Mouse (Mus musculus): Measurements from ENCODE around the gene Gm6588. TPM values are rescaled to one million over a fixed set of nuclear protein-coding genes. Genes with fewer than 3 reads are reported as not detected.
"Not testable (repeated sequence)": the region's sequence is repeated elsewhere in the genome, so short reads cannot be mapped to it uniquely, and the experiment has no call there.

The Gm6588 gene
- polyA plus RNA-seq (2014; fragmentation: Nextera tagmentation; extraction: Ambion mirVana): not detected in 2 replicates

DNA sequence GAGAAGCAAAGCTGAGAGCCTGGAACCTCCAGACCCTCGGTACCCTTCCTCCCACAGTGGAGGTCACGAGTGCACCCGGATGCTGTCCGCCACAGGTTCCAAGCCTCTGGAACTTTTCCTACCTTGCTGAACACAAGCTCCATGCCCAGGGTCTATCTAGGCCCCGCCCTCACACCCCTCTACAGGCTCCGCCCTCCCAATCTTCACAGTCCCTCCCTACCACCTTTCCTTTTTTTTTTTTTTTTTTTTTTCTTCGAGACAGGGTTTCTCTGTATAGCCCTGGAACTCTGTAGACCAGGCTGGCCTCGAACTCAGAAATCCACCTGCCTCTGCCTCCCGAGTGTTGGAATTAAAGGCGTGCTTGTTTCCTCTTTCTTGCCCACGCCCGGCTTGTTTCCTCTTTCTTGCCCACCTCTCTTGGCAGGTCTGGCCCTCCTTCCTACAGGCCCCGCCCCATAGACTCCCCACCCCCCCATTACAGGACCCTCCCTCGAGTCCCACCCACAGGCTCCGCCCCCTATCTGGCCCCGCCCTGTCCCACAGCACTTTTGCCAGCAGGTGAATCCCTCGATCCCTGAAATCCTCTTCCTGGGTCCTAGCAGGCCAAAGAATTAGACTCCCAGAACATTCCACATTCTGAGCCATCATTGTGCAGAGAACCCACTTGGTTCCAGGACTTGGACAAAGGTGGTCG, at the start of gene Gm6588:
Gene Gm6588, plus strand, starts transcription at position 680 of the 694 bp plus-strand sequence.
- no peaks in the 10 kb centered on the region for H3K27me3 ChIP-seq (ENCODE audit: insufficient read depth, low read length)
- WGBS: 66% methylated on average over 18 of the region's 18 CpGs

DNA sequence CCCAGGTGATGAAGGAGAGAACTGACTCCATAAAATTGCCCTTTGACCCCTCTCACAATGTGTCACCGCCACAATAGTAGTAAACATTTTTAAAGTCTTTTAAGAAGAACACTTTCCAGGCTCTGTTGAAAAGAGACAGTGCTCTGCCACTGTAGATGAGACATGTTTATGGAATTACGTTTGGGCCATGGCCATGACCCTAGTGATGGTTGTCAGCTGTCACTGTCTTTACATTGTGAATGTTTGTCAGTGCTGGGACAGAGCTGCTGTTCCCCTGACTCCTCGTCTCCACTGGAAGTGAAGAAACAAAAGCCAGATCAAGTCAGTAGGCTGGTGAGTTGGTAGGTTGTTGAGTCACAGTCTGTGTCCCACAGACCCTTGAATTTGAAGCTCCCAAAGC, 46.8 kb upstream of the Gm6588 start:
- H3K9me3 ChIP-seq (ENCODE audit: low read depth, low read length): no peaks in the 10 kb centered on the region
- H3K36me3 ChIP-seq (ENCODE audit: insufficient read depth): no peaks in the 10 kb centered on the region
- TF ChIP-seq CTCF (IDR thresholded peaks at IDR 0.05; ENCODE audit: low read depth): no peak
- H3K4me3 ChIP-seq (ENCODE audit: low read depth, low read length): no peak overlapping the region
- H3K27me3 ChIP-seq (ENCODE audit: insufficient read depth, low read length): no peaks in the 10 kb centered on the region
- H3K4me2 ChIP-seq: no peak overlapping the region
- ATAC-seq (ENCODE audit: insufficient read depth): 0 out of 2 replicates have a peak, but pooled peaks have one; percentile 17
- 31% methylated on average over 3 of the region's 3 CpGs for WGBS
- no peak overlapping the region for H3K9ac ChIP-seq
- DNase-seq: peak; percentile 64
- H3K27ac ChIP-seq (ENCODE audit: low read depth): no peak overlapping the region
- H3K4me1 ChIP-seq (ENCODE audit: insufficient read depth): 0 out of 2 replicates have a peak, but pooled peaks cover 3% of the 10 kb centered on the region

More for the DNA sequence above, at the start of gene Gm6588:
- DNase-seq (no peak), ATAC-seq (ENCODE audit: insufficient read depth) (no peak)
- TF ChIP-seq CTCF (IDR thresholded peaks at IDR 0.05; ENCODE audit: low read depth): no peak
- H3K4me2 ChIP-seq: no peak within 1 kb of the TSS
- H3K4me1 ChIP-seq (ENCODE audit: insufficient read depth): no peaks in the 10 kb centered on the region
- H3K9ac ChIP-seq: no peak within 1 kb of the TSS
- no peak within 1 kb of the TSS for H3K4me3 ChIP-seq (ENCODE audit: low read depth, low read length)
- H3K27ac ChIP-seq (ENCODE audit: low read depth): no peak within 1 kb of the TSS
- no peaks in the 10 kb centered on the region for H3K9me3 ChIP-seq (ENCODE audit: low read depth, low read length)
- no peaks in the 10 kb centered on the region for H3K36me3 ChIP-seq (ENCODE audit: insufficient read depth)

DNA sequence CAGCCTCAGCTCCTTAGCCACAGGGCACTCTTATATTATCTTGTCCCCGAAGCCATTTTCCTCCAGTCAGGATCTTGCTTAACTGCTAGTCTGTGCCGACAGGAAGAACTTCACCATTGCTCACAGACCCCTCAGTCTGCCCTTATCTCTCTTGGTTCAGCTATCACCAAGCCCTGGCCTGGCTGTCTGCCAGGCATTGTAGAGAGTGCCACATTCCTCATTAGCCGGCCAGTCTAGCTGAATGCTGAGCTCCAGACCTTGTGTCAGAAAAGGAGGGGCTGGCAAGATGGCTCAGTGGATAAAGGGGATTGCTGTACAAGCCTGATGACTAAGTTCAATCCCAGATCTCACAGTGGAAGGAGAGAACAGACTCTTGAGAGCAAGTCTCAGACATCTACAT, 43.2 kb upstream of the Gm6588 start:
- 41% methylated on average over 3 of the region's 3 CpGs for WGBS
- 0 out of 2 replicates have a peak, but pooled peaks cover 3% of the 10 kb centered on the region for H3K4me1 ChIP-seq (ENCODE audit: insufficient read depth)
- H3K4me3 ChIP-seq (ENCODE audit: low read depth, low read length): no peak overlapping the region
- H3K27ac ChIP-seq (ENCODE audit: low read depth): no peak overlapping the region
- no peaks in the 10 kb centered on the region for H3K36me3 ChIP-seq (ENCODE audit: insufficient read depth)
- no peak for ATAC-seq (ENCODE audit: insufficient read depth)
- H3K4me2 ChIP-seq: no peak overlapping the region
- no peak for TF ChIP-seq CTCF (IDR thresholded peaks at IDR 0.05; ENCODE audit: low read depth)
- H3K9ac ChIP-seq: no peak overlapping the region
- DNase-seq: peak; percentile 42
- H3K9me3 ChIP-seq (ENCODE audit: low read depth, low read length): no peaks in the 10 kb centered on the region
- no peaks in the 10 kb centered on the region for H3K27me3 ChIP-seq (ENCODE audit: insufficient read depth, low read length)

- H3K36me3 ChIP-seq (ENCODE audit: insufficient read depth): no peaks in the 10 kb centered on the region
- 52% methylated on average over 5 of the region's 5 CpGs for WGBS
- no peak for TF ChIP-seq CTCF (IDR thresholded peaks at IDR 0.05; ENCODE audit: low read depth)
- H3K9ac ChIP-seq: no peak overlapping the region
- peaks cover 8% of the 10 kb centered on the region; the same call in 1 of the 2 replicates for H3K4me1 ChIP-seq (ENCODE audit: insufficient read depth)
- H3K4me3 ChIP-seq (ENCODE audit: low read depth, low read length): no peak overlapping the region
- H3K27ac ChIP-seq (ENCODE audit: low read depth): no peak overlapping the region
- H3K9me3 ChIP-seq (ENCODE audit: low read depth, low read length): no peaks in the 10 kb centered on the region
- no peak for DNase-seq
- H3K4me2 ChIP-seq: no peak overlapping the region
- no peaks in the 10 kb centered on the region for H3K27me3 ChIP-seq (ENCODE audit: insufficient read depth, low read length)
- ATAC-seq (ENCODE audit: insufficient read depth): no peak
Measured at GRCm38 (mm10) chr5:112409274-112409673, 40.0 kb upstream of the Gm6588 start.

- Histone ChIP-seq H3K36me3 (ENCODE audit: insufficient read depth) (no peaks in the 10 kb centered on the region), H3K9ac (no peak overlapping the region), H3K4me1 (ENCODE audit: insufficient read depth) (peaks cover 6% of the 10 kb centered on the region; the same call in 1 of the 2 replicates), H3K4me2 (no peak overlapping the region), H3K27me3 (ENCODE audit: insufficient read depth, low read length) (no peaks in the 10 kb centered on the region), H3K9me3 (ENCODE audit: low read depth, low read length) (no peaks in the 10 kb centered on the region), H3K27ac (ENCODE audit: low read depth) (no peak overlapping the region), H3K4me3 (ENCODE audit: low read depth, low read length) (no peak overlapping the region)
- ATAC-seq (ENCODE audit: insufficient read depth): no peak
- no peak for TF ChIP-seq CTCF (IDR thresholded peaks at IDR 0.05; ENCODE audit: low read depth)
- WGBS: 25% methylated on average over 11 of the region's 11 CpGs
- DNase-seq: no peak
Measured at GRCm38 (mm10) chr5:112411072-112411471, 38.2 kb upstream of the Gm6588 start.

DNA sequence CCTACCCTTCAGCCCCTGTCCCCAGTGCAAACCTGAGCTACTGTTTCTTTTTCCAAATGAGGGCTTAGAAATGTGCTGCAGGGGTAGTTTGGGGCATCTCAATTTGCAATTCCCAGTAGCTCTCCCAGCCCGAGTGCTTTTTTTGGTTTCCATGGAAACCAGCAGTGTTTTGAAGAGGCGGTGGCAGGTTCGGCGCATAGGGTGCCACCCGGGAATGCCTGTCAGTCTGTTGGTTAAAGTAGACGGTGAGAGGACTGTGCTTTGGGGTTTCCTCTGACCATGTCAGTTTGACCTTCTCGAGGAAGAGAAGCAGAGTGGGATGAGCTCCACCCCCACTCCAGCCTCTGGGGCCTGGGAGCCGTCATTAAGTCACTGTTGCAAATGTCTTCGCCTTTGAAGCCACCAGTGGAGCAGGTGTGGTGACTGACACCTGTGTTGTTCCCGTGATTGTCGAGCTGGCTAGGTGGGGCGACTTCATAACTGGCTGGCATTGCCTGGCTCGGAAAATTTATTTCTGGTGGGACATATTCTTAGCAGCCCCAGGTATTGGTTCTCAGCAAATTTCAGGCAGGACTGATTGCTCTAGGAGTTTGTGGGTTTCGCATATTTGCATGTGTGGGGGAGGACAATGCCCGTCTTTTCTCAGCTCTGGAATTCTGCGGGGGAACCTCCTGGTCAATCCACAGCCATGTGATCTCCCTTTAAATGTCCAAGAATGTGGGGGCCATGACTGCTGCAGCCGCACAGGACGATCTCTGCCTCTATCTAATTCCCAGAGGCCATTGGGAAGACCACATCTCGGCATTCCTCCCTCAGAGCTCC, 37.5 kb upstream of the Gm6588 start:
- TF ChIP-seq CTCF (IDR thresholded peaks at IDR 0.05; ENCODE audit: low read depth): no peak
- Histone ChIP-seq H3K27me3 (ENCODE audit: insufficient read depth, low read length) (no peaks in the 10 kb centered on the region), H3K4me1 (ENCODE audit: insufficient read depth) (peaks cover 5% of the 10 kb centered on the region; the same call in 1 of the 2 replicates), H3K4me3 (ENCODE audit: low read depth, low read length) (no peak overlapping the region), H3K4me2 (0 out of 2 replicates have a peak overlapping the region, but pooled peaks have one; percentile 15), H3K9me3 (ENCODE audit: low read depth, low read length) (no peaks in the 10 kb centered on the region), H3K36me3 (ENCODE audit: insufficient read depth) (no peaks in the 10 kb centered on the region), H3K9ac (no peak overlapping the region), H3K27ac (ENCODE audit: low read depth) (no peak overlapping the region)
- 8% methylated on average over 19 of the region's 19 CpGs for WGBS
- ATAC-seq (ENCODE audit: insufficient read depth): no peak
- peak; percentile 67 for DNase-seq

- not testable (repeated sequence) for DNase-seq; H3K27me3 ChIP-seq (ENCODE audit: insufficient read depth, low read length); H3K4me1 ChIP-seq (ENCODE audit: insufficient read depth); H3K27ac ChIP-seq (ENCODE audit: low read depth); H3K36me3 ChIP-seq (ENCODE audit: insufficient read depth); H3K9ac ChIP-seq; H3K9me3 ChIP-seq (ENCODE audit: low read depth, low read length); ATAC-seq (ENCODE audit: insufficient read depth); H3K4me2 ChIP-seq; H3K4me3 ChIP-seq (ENCODE audit: low read depth, low read length)
- 72% methylated on average over 4 of the region's 4 CpGs for WGBS
Measured at GRCm38 (mm10) chr5:112412781-112413180, 36.4 kb upstream of the Gm6588 start.
